Mouse (Mus musculus): ENCODE results near the gene Cass4. TPM values are rescaled to one million over a fixed set of nuclear protein-coding genes. Genes with fewer than 3 reads are reported as not detected.

Gene Cass4
- polyA plus RNA-seq (2016; fragmentation: Nextera tagmentation; extraction: Ambion mirVana): 0.12 and 0.26 TPM in 2 replicates

DNA sequence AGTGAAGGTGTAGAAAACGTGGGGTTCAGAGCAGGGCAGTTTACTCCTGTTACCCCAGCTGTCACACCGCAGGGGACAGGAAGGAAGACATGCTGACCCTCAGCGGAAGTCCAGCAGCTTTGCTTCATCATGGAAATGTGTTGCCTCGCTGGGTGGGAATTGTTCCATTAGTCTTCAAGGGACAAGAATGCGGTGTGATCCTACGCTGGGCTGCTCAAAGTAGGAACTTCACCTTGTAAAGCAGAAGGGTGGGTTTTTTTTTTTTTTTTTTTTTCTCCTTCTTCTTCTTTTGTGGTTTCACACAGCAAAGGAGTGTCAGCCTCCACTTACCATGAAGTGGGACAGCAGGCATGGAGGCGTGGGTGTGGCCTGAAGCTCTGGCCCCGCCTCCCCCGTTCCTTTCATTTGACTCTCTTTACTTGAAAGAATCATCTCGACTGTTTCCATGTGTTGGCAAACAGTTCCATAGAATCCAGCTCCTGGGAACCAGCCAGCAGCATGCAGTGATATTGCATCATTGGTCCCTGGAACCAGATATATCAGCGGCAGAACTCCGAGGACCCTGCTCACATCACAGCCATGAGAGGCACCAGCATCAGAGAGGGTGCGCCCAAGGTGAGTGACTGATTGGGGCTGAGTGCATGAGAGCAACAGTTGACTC, at the start of gene Cass4:
Cass4 (plus strand) TSS at position 404 of the 661 bp plus-strand sequence.
- Histone ChIP-seq H3K36me3 (no peaks in the 10 kb centered on the region), H3K4me3 (no peak within 1 kb of the TSS), H3K9me3 (no peaks in the 10 kb centered on the region), H3K4me1 (replicated peaks) (peaks cover 17% of the 10 kb centered on the region), H3K27ac (no peak within 1 kb of the TSS), H3K27me3 (ENCODE audit: insufficient read depth, poor library complexity, severe bottlenecking) (no peaks in the 10 kb centered on the region)
- no peak for DNase-seq (ENCODE audit: low spot score)
- 39% methylated on average over 13 of the region's 13 CpGs for WGBS

DNA sequence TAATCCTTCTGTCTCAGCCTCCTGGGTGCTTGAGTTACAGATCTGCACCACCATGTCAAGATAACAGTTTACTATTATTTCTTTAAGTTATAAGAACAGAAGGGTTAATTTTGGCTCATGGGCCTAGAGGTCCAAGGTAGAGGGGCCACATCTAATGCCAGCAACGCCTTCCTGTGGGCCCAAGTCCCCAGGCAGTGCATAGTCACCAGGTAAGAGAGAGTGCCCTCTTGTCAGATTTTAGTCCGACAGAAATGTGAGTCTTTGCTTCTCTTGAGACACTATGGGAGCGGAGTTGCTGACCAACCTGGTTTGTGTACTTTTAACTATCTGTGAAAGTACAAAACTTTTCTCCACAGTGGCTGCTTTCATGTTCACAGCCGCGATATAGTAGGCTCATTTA, 48.9 kb upstream of the Cass4 start:
- H3K9me3 ChIP-seq: no peaks in the 10 kb centered on the region
- H3K4me3 ChIP-seq: peak overlapping the region; percentile 81
- no peak for DNase-seq (ENCODE audit: low spot score)
- no peaks in the 10 kb centered on the region for H3K36me3 ChIP-seq
- peak overlapping the region; percentile 50 for H3K27ac ChIP-seq
- H3K27me3 ChIP-seq (ENCODE audit: insufficient read depth, poor library complexity, severe bottlenecking): peaks cover 3% of the 10 kb centered on the region
- WGBS: 43% methylated on average over 5 of the region's 5 CpGs
- H3K4me1 ChIP-seq (replicated peaks): peaks cover 55% of the 10 kb centered on the region

DNA sequence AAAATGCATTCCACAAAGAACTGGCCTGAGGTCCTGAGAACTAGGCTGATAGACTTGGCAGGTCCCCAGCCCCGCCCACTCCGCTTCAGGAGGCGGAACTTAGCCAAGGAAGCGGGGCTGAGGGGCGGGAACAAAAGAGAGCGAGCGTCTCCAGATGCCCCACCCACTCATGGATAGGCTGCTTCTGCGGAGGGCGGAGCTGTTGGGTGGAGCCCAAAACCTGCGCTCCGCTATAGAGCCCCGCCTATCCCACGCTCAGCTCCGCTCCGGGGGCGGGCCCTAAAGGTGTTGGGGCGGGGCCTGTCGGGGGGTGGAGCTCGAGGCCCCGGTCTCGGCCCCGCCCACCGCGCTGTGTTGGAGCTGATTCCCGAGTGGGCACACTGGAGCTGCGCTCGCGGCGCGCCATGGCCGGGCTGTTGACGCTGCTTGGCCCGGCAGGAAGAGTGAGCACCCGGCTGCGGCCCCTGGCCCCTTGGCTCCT, 48.3 kb upstream of the Cass4 start, which contains the start of gene Fam210b:
Fam210b (plus strand) TSS at position 308 of the 481 bp plus-strand sequence.
- WGBS: 1% methylated on average over 35 of the region's 35 CpGs
- Histone ChIP-seq H3K4me3 (peak within 1 kb of the TSS; percentile 81), H3K27me3 (ENCODE audit: insufficient read depth, poor library complexity, severe bottlenecking) (peaks cover 3% of the 10 kb centered on the region), H3K27ac (peak within 1 kb of the TSS; percentile 89), H3K36me3 (no peaks in the 10 kb centered on the region), H3K9me3 (no peaks in the 10 kb centered on the region), H3K4me1 (replicated peaks) (peaks cover 54% of the 10 kb centered on the region)
- peak; percentile 96 for DNase-seq (ENCODE audit: low spot score)

DNA sequence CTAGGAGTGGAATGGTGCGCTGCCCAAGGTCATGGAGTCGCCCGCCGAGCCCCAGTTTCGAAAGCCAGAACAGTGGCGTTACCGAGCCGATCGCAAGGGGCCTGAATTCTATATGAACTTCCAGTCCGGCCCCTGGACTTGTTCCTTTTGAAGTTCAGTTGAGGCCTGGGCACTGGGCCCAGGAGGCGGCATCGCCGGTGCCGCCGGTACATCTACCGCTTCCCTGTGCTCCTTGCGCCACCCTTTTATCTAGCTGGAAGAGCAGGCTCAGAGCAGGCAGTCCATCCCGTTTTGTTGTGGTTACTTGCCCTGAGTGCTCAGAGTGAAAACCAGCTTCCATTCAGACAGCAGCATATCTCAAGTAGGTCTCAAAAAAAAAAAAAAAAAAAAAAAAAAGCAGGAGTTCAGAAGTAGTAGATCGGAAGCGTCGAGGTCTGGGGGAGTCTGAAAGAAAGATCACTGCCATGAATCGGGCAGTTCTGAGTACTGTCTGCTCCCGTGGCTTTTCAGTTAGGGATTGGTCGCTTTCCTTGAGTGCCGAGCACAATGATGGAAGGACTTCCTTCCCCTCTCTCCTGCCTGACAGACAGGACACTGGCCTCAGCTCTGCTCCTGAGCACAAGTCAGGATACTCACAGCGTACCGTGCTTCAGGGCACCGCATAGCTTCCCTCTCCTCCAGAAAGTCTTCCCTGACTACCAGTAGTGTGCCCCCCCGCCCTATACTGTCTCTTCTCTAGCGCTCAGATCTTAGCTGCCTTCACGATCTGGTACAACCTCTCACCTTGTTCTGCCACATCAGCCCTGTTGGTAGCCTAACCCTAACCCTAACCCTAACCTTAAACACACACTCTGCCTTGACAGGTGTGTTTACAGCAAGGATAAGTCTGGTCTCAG, 47.3 kb upstream of the Cass4 start:
- peaks cover 3% of the 10 kb centered on the region for H3K27me3 ChIP-seq (ENCODE audit: insufficient read depth, poor library complexity, severe bottlenecking)
- DNase-seq (ENCODE audit: low spot score): peak; percentile 51
- H3K27ac ChIP-seq: peak overlapping the region; percentile 89
- H3K4me1 ChIP-seq (replicated peaks): peaks cover 53% of the 10 kb centered on the region
- 12% methylated on average over 31 of the region's 31 CpGs for WGBS
- H3K4me3 ChIP-seq: peak overlapping the region; percentile 81
- H3K36me3 ChIP-seq: no peaks in the 10 kb centered on the region
- H3K9me3 ChIP-seq: no peaks in the 10 kb centered on the region

DNA sequence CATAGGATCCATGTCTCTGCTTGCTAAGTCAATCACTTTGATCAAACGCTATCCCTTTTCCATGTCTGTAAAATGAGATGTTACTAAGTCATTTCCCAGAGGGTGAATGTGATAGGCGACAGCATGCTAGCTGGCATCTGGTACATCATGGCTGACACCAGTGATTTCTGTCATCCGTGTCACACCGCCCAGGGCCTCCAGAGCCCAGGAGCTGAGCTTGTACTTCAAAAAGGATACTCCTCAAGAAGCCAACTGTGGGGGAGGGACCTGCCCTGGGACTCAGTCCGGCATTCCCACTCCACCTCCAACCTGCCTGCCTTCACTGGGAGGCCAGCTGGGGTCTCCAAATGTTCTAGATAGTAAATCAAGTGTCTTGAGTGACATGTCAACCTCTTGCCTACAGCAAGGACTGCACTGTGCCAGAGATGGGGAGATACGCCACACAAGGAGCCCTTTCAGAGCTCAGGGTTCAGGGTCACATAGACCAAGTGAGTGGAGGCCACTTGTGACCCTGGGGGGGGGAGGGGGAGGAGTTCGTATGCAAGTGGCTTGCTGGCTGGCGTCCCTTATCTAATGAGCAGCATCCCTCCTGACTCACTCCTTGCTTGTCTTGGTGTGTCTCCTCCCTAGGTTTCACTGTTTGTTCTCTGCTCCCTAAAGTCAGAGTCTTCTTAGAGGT, 46.5 kb upstream of the Cass4 start:
- H3K27me3 ChIP-seq (ENCODE audit: insufficient read depth, poor library complexity, severe bottlenecking): peaks cover 3% of the 10 kb centered on the region
- DNase-seq (ENCODE audit: low spot score): no peak
- H3K36me3 ChIP-seq: no peaks in the 10 kb centered on the region; the same call in 1 of the 2 replicates
- H3K27ac ChIP-seq: peak overlapping the region; percentile 73
- peaks cover 52% of the 10 kb centered on the region for H3K4me1 ChIP-seq (replicated peaks)
- H3K4me3 ChIP-seq: peak overlapping the region; percentile 81
- no peaks in the 10 kb centered on the region for H3K9me3 ChIP-seq
- 65% methylated on average over 8 of the region's 8 CpGs for WGBS

DNA sequence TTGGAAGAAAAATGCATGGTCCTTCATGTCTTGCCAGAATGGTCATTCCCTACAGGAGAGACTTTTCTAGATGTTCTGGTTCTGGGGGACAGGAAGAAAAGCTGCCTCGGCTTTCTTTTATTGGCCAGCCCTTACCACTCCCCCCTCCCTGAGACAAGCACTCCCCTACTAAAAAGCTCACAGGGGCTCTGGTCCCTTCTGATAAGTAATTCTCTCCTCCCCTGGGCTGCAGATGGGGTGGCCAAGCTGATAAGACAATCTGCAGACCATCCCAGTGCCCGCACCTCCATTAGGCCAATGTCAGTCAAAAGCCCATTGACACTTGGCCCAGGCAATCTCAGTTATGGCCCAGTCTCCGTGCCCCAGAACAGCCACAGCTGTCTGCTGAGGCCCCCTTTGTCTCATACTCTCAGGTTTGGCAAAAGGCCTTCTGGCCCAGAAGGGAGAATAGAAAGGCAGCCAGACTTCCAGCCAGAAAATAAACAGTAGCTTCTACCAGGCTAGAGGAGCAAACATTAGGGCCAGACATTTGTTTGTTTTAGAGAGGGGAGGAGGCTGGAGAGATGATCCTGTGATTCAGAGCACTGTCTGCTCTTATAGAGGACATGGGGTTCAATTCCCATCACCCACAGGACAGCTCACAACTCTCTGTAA, 45.2 kb upstream of the Cass4 start:
- Histone ChIP-seq H3K4me1 (replicated peaks) (peaks cover 58% of the 10 kb centered on the region), H3K36me3 (peaks cover 13% of the 10 kb centered on the region; the same call in 1 of the 2 replicates), H3K9me3 (no peaks in the 10 kb centered on the region), H3K27ac (peak overlapping the region; percentile 73; the same call in 1 of the 2 replicates), H3K27me3 (ENCODE audit: insufficient read depth, poor library complexity, severe bottlenecking) (peaks cover 3% of the 10 kb centered on the region), H3K4me3 (no peak overlapping the region)
- no peak for DNase-seq (ENCODE audit: low spot score)
- WGBS: 74% methylated on average over 3 of the region's 3 CpGs

DNA sequence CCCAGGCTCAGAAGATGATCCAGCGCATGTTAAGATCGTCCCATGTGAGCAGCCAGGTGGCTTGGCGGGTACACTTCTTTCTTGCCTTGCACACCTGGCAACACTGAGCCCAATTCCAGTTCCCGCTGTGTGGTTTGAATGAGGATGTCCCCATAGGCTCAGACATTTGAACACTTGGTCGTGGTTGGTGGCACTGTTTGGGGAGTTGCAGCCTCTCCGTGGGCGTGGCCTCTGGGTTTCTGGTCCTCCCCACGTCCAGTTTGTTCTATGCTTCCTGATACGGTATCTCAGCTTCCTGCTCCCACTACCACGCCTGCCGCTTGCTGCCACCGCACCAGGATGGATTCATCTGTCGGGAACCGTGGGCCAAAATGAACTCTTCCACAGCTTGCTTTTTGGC, 43.8 kb upstream of the Cass4 start:
- H3K4me1 ChIP-seq (replicated peaks): peaks cover 52% of the 10 kb centered on the region
- 77% methylated on average over 14 of the region's 14 CpGs for WGBS
- no peak for DNase-seq (ENCODE audit: low spot score)
- peaks cover 3% of the 10 kb centered on the region; the same call in 1 of the 2 replicates for H3K27me3 ChIP-seq (ENCODE audit: insufficient read depth, poor library complexity, severe bottlenecking)
- 0 out of 2 replicates have a peak overlapping the region, but pooled peaks have one; percentile 29 for H3K27ac ChIP-seq
- no peak overlapping the region for H3K4me3 ChIP-seq
- peaks cover 26% of the 10 kb centered on the region for H3K36me3 ChIP-seq
- no peaks in the 10 kb centered on the region for H3K9me3 ChIP-seq

DNA sequence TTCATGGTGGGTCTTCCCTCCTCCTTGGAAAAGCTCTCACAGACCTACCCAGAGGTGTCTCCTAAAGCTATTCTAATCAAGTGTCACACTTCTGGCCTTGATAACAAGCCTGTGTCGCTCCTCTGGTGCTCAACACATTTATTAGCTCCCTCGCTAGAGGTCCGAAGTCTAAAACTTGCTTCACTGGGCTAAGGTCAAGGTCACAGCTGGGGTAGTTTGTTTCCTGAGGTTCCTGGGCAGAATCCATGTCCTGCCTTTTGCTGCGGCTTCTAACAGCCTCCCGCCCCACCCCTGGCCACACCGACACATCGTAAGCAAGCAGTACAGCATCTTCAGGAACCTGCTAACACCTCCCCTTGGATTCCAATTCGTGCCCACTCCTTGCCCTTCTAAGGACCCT, 42.8 kb upstream of the Cass4 start:
- no peak overlapping the region; the same call in 1 of the 2 replicates for H3K27ac ChIP-seq
- H3K4me1 ChIP-seq (replicated peaks): peaks cover 46% of the 10 kb centered on the region
- WGBS: 81% methylated on average over 8 of the region's 8 CpGs
- H3K4me3 ChIP-seq: no peak overlapping the region
- no peak for DNase-seq (ENCODE audit: low spot score)
- peaks cover 3% of the 10 kb centered on the region; the same call in 1 of the 2 replicates for H3K27me3 ChIP-seq (ENCODE audit: insufficient read depth, poor library complexity, severe bottlenecking)
- peaks cover 36% of the 10 kb centered on the region for H3K36me3 ChIP-seq
- no peaks in the 10 kb centered on the region for H3K9me3 ChIP-seq

DNA sequence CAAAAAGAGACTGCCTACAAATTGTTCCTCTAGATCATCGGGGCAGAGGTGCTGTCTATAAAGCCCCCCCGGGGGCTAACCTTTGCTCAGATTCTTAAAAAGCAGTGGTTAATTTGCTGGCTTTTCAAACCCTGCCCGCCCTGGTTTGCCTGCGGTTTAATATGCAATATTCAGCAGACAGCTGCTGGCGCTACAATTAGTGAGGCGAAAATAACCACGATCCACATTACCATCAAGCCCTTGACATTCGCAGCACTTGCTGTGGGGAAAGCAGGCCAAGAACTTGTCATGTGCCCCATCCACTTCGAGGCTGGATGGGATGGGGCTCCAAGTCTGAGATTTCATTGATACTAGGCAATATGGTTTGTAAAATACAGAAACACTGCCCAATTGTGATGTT, 40.4 kb upstream of the Cass4 start:
- H3K36me3 ChIP-seq: peaks cover 61% of the 10 kb centered on the region
- no peak for DNase-seq (ENCODE audit: low spot score)
- H3K4me1 ChIP-seq (replicated peaks): peaks cover 29% of the 10 kb centered on the region
- WGBS: 81% methylated on average over 9 of the region's 9 CpGs
- no peak overlapping the region for H3K4me3 ChIP-seq
- no peak overlapping the region for H3K27ac ChIP-seq
- no peaks in the 10 kb centered on the region for H3K27me3 ChIP-seq (ENCODE audit: insufficient read depth, poor library complexity, severe bottlenecking)
- H3K9me3 ChIP-seq: no peaks in the 10 kb centered on the region

DNA sequence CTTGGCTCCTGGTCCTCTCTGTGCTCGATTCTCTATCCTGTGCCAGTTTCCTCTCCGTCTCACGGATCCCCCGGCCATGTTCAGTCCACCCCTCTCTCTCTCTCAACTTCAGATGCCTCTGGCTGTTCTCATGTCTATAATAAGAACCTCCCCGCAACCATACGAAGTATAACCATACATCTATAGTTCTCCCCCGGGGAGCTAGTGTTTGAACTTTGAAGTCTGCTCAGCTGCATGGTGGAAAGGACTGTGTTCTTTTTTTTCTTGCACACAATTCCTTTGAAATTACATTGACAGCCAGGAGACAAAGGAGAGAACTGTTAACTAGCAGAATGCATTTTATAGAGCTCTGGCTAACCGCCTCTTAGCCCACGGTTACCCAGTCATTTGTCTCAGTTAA, 38.8 kb upstream of the Cass4 start:
- Histone ChIP-seq H3K27ac (no peak overlapping the region), H3K4me3 (no peak overlapping the region), H3K36me3 (peaks cover 76% of the 10 kb centered on the region), H3K9me3 (no peaks in the 10 kb centered on the region), H3K4me1 (replicated peaks) (peaks cover 19% of the 10 kb centered on the region; the same call in 1 of the 2 replicates), H3K27me3 (ENCODE audit: insufficient read depth, poor library complexity, severe bottlenecking) (no peaks in the 10 kb centered on the region)
- DNase-seq (ENCODE audit: low spot score): no peak
- 79% methylated on average over 9 of the region's 9 CpGs for WGBS

DNA sequence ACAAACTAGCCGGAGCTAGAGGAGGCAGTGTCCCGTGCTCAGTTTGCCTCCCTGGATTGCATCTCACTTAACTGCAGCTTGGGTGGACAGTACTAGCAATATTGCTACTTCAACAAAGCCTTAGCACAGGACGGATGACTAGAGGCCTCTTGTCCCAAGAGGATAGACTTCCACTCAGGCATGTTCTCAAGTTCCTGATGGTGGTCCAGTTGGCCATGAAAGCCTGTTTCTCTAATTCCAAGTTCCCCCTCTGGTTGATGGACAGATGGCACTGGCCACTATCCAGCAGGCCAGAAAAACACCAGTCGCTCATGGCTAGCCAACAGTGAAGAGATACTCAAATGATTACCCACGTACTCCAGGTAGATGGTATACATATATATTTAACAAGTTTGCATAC, 37.8 kb upstream of the Cass4 start:
- Histone ChIP-seq H3K9me3 (no peaks in the 10 kb centered on the region), H3K4me3 (no peak overlapping the region), H3K27me3 (ENCODE audit: insufficient read depth, poor library complexity, severe bottlenecking) (no peaks in the 10 kb centered on the region), H3K4me1 (replicated peaks) (peaks cover 15% of the 10 kb centered on the region; the same call in 1 of the 2 replicates), H3K27ac (no peak overlapping the region), H3K36me3 (peaks cover 87% of the 10 kb centered on the region)
- no peak for DNase-seq (ENCODE audit: low spot score)
- WGBS: 90% methylated on average over 5 of the region's 5 CpGs

DNA sequence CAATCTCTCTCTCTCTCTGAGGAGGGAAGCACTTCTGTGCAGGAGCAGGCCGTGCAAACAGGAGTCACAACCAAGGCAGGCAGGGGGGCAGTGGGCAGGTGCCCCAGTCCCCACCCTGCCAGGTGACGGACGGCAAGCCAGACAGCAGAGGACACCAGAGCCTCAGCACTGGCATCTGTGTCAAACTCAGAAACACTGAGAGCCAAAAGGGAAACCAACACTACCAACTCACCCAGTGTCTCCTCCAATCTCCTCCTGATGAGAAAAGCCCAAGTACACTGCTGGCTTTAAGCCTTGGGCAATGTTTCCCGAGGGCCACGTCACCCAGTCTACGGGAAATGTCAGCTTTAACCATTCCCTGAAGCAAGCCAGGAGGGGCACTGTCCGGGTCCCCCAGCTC, 30.4 kb upstream of the Cass4 start:
- Histone ChIP-seq H3K9me3 (no peaks in the 10 kb centered on the region), H3K4me3 (no peak overlapping the region), H3K4me1 (replicated peaks) (peaks cover 17% of the 10 kb centered on the region; the same call in 1 of the 2 replicates), H3K27me3 (ENCODE audit: insufficient read depth, poor library complexity, severe bottlenecking) (no peaks in the 10 kb centered on the region), H3K36me3 (peaks cover 100% of the 10 kb centered on the region), H3K27ac (no peak overlapping the region)
- DNase-seq (ENCODE audit: low spot score): no peak
- 88% methylated on average over 7 of the region's 7 CpGs for WGBS

All from hindbrain, embryonic 10.5 days (tissue).